Mouse (Mus musculus) Patski (cell line): ENCODE results near the gene Gm48551. TPM values are rescaled to one million over a fixed set of nuclear protein-coding genes. Genes with fewer than 3 reads are reported as not detected.

ENCODE experiments used
- ATAC-seq: fragments of 100-300 bp; one replicate; pipeline ENCODE4 v1.8.0; 2021
- CTCF ChIA-PET: fragments of 350-600 bp; sonication (Branson Sonifier 250); formaldehyde crosslinking; loops from one replicate; lab custom pipeline; 2022; ENCODE audit warnings: inconsistent platforms; lab: Charles Lee
- POLR2A ChIA-PET: fragments of 350-600 bp; sonication (Branson Sonifier 250); formaldehyde crosslinking; loops from one replicate; lab custom pipeline; 2022; ENCODE audit warnings: antibody characterized with exemption, inconsistent platforms; lab: Charles Lee
- DNase-seq: peaks from one replicate; pipeline ENCODE4 v3.0.0-alpha.2; 2011; ENCODE audit warnings: low read depth, low spot score
- H3K27me3 ChIP-seq: fragments of 371-371 bp; one replicate; pipeline ENCODE4 v1.5.1; 2021
- CTCF ChIP-seq: fragments of 100-300 bp; IDR thresholded peaks from one replicate; pipeline ENCODE4 v1.5.1; 2021
- in situ Hi-C: fragments of 300-500 bp; cut with MboI; formaldehyde crosslinking; loops from 3 replicates; pipeline ENCODE4 v1.11.1; 2018; ENCODE audit warnings: low pct_unique_long_range_greater_than_20kb, mixed read lengths
- polyA plus RNA-seq: library from polyadenylated mRNA; unstranded; gene quantifications from one replicate; pipeline ENCODE4 v1.2.3, GENCODE M21; 2021

Gm48551 gene
- polyA plus RNA-seq, 1 experiment from 2014 or later = 2.4 TPM

GRCm38 (mm10) chr10:81408871-81409291 lies 24.6 kb downstream of the Gm48551 start:
- CTCF ChIA-PET = interaction anchor here (1.9 kb wide), 1 partner anchor 41 kb away, joined by 5 read pairs; no protein-coding TSS in a partner anchor
- no peaks in the 10 kb centered on the region for H3K27me3 ChIP-seq
- in situ Hi-C loops = no loop called here
- no peak for DNase-seq
- no peak for TF ChIP-seq CTCF
- POLR2A ChIA-PET = interaction anchor here (0.6 kb wide), 1 partner anchor 147 kb away, joined by 3 read pairs; no protein-coding TSS in a partner anchor
- no peak for ATAC-seq

- TF ChIP-seq CTCF = no peak
- ChIA-PET POLR2A (interaction anchor here (0.6 kb wide), 1 partner anchor 146 kb away, joined by 3 read pairs; no protein-coding TSS in a partner anchor), CTCF (no interaction called here)
- in situ Hi-C loops = no loop called here
- DNase-seq (no peak), ATAC-seq (no peak)
- no peaks in the 10 kb centered on the region for H3K27me3 ChIP-seq
These were observed 25.1 kb downstream of the Gm48551 start for GRCm38 (mm10) chr10:81409330-81409729.

GRCm38 (mm10) chr10:81410350-81410749 lies 26.1 kb downstream of the Gm48551 start:
- ATAC-seq (no peak), DNase-seq (no peak)
- ChIA-PET POLR2A (no interaction called here), CTCF (interaction anchor here (1.7 kb wide), 1 partner anchor 21 kb away, joined by 5 read pairs; no protein-coding TSS in a partner anchor)
- in situ Hi-C loops = no loop called here
- H3K27me3 ChIP-seq = no peaks in the 10 kb centered on the region
- TF ChIP-seq CTCF = no peak

- CTCF ChIA-PET = interaction anchor here (1.0 to 1.7 kb wide), 2 partner anchors 12 to 21 kb away, joined by 3 to 5 read pairs; no protein-coding TSS in a partner anchor
- no peak for DNase-seq
- in situ Hi-C loops = no loop called here
- H3K27me3 ChIP-seq = no peaks in the 10 kb centered on the region
- TF ChIP-seq CTCF = no peak
- POLR2A ChIA-PET = no interaction called here
- no peak for ATAC-seq
These were observed 26.7 kb downstream of the Gm48551 start for GRCm38 (mm10) chr10:81410981-81411380.

- in situ Hi-C loops = no loop called here
- ATAC-seq (no peak), DNase-seq (no peak)
- ChIA-PET CTCF (interaction anchor here (1.0 to 1.7 kb wide), 2 partner anchors 11 to 22 kb away, joined by 3 to 5 read pairs; no protein-coding TSS in a partner anchor), POLR2A (no interaction called here)
- H3K27me3 ChIP-seq = no peaks in the 10 kb centered on the region
- no peak for TF ChIP-seq CTCF
These were observed 27.5 kb downstream of the Gm48551 start for GRCm38 (mm10) chr10:81411471-81412400.

- ChIA-PET CTCF (no interaction called here), POLR2A (no interaction called here)
- DNase-seq (no peak), ATAC-seq (no peak)
- TF ChIP-seq CTCF = no peak
- no peaks in the 10 kb centered on the region for H3K27me3 ChIP-seq
- in situ Hi-C loops = no loop called here
These were observed 28.5 kb downstream of the Gm48551 start for GRCm38 (mm10) chr10:81412586-81413309.

- ATAC-seq (no peak), DNase-seq (no peak)
- in situ Hi-C loops = no loop called here
- TF ChIP-seq CTCF = no peak
- H3K27me3 ChIP-seq = no peaks in the 10 kb centered on the region
- POLR2A ChIA-PET = no interaction called here
- CTCF ChIA-PET = no interaction called here
These were observed 29.3 kb downstream of the Gm48551 start for GRCm38 (mm10) chr10:81413310-81414261.

GRCm38 (mm10) chr10:81414682-81415081 lies 30.4 kb downstream of the Gm48551 start:
- no peaks in the 10 kb centered on the region for H3K27me3 ChIP-seq
- in situ Hi-C loops = no loop called here
- POLR2A ChIA-PET = no interaction called here
- ATAC-seq (no peak), DNase-seq (no peak)
- CTCF ChIA-PET = no interaction called here
- TF ChIP-seq CTCF = no peak

- POLR2A ChIA-PET = interaction anchor here (0.6 kb wide), 1 partner anchor 35 kb away, joined by 5 read pairs; no protein-coding TSS in a partner anchor
- no peak for DNase-seq
- CTCF ChIA-PET = interaction anchor here (1.3 kb wide), 1 partner anchor 26 kb away, joined by 5 read pairs; the partner anchor contains the start of gene Gm48552
These were observed 30.9 kb downstream of the Gm48551 start for GRCm38 (mm10) chr10:81415146-81415545.

More at GRCm38 (mm10) chr10:81415146-81415545, 30.9 kb downstream of the Gm48551 start:
- no peak for TF ChIP-seq CTCF
- H3K27me3 ChIP-seq = no peaks in the 10 kb centered on the region
- in situ Hi-C loops = no loop called here
- ATAC-seq = no peak
